Mouse (Mus musculus) cerebellum, postnatal 14 days (tissue): Measurements from ENCODE around the gene 2300009A05Rik.

Experiments used
- DNase-seq, 2 experiments: peaks; one replicate each; pipeline ENCODE4 v3.0.0; 2021; ENCODE audit warnings: mixed read lengths in 2 of 2

Gene 2300009A05Rik

DNA sequence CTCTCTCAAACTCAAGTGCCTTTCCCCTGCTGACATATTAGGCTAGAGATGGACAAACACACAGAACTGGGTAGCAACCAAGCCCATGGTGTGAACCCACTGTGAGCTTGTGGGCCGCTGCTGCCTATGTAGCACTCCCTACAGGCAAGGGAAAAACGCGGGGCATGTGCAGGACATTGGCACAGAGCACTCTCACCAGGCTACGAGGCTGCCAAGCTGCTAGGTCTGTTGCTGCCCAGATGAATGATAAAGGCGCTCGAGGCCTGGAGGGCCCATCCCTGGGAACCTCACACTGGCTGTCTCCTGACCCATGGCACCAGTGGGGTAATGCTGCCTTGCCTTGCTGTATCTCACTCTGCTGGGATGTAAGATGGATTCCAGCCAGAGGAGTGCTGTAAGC is 53.0 kb downstream of the 2300009A05Rik start:
- peak; percentile 34 to 63 for DNase-seq
